8 mouse cellular contexts compared by ENCODE assay signal in the genomic region with DNA sequence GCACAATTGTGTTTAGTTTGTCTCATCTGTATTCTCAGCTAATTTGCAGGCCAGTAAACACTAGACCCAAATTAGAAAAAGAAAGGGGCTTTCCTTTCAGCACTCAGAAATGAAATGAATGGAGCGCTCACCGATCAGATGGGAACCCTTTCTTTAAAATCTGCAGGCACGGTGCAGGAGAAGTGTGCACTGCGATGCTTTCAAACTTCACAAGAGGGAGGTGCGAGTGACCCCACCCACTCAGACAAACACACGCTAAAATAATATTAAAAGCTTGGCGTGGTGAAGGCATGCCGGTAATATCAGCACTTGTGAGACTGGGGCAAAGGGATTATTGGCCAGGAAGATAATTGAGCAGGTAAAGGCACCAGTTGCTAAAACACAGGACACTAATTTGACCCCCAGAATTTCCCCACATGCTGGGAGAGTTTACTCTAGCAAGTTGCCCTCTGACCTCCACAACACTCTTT. TPM values are rescaled to one million over a fixed set of nuclear protein-coding genes. Genes with fewer than 3 reads are reported as not detected.
DNase-seq lines count a peak whose midpoint lies in the region; ATAC-seq and TF ChIP-seq lines count a peak whose summit lies in the region.

No protein-coding gene starts in this region.

- H3K9me3 ChIP-seq in CH12.LX (replicated peaks; ENCODE audit: low read length), result no peaks in the 10 kb centered on the region
- no peaks in the 10 kb centered on the region for H3K9me3 ChIP-seq in heart, embryonic 16.5 days (replicated peaks; ENCODE audit: control insufficient read depth, low read length)
- no peaks in the 10 kb centered on the region for H3K9me3 ChIP-seq in liver, postnatal 0 days (ENCODE audit: low read length)

- H3K36me3 ChIP-seq in CH12.LX (replicated peaks in 1 of 2; ENCODE audit: control insufficient read depth in 1 of 2, insufficient read depth in 1 of 2, low read length in 1 of 2), result peaks cover 2 to 9% of the 10 kb centered on the region in 2 experiments
- no peaks in the 10 kb centered on the region for H3K36me3 ChIP-seq in heart, embryonic 16.5 days (ENCODE audit: control insufficient read depth, insufficient read depth)
- H3K36me3 ChIP-seq in liver, postnatal 0 days (replicated peaks; ENCODE audit: insufficient read depth, low read length), result peaks cover 8% of the 10 kb centered on the region

- peaks cover 6 to 36% of the 10 kb centered on the region in 2 experiments for H3K4me1 ChIP-seq in CH12.LX (ENCODE audit: control insufficient read depth in 1 of 2, insufficient read depth in 2 of 2)
- peaks cover 13% of the 10 kb centered on the region; the same call in 1 of the 2 replicates for H3K4me1 ChIP-seq in heart, embryonic 16.5 days (ENCODE audit: control insufficient read depth, insufficient read depth, low read length)
- H3K4me1 ChIP-seq in liver, postnatal 0 days (ENCODE audit: insufficient read depth), result peaks cover 28% of the 10 kb centered on the region

- TF ChIP-seq EP300 in CH12.LX (IDR thresholded peaks at IDR 0.05; ENCODE audit: low read length), result no peak
- no peak for TF ChIP-seq EP300 in liver, postnatal 0 days (IDR thresholded peaks at IDR 0.05; ENCODE audit: low read depth)

- no peak for TF ChIP-seq RAD21 in CH12.LX (IDR thresholded peaks at IDR 0.05; ENCODE audit: low read depth, low read length)

- H3K27me3 ChIP-seq in CH12.LX (replicated peaks), result no peaks in the 10 kb centered on the region
- H3K27me3 ChIP-seq in heart, embryonic 16.5 days (ENCODE audit: control insufficient read depth, insufficient read depth, low read length), result peaks cover 12% of the 10 kb centered on the region
- H3K27me3 ChIP-seq in liver, postnatal 0 days (ENCODE audit: insufficient read depth, low read length), result no peaks in the 10 kb centered on the region

- H3K79me2 ChIP-seq in CH12.LX (replicated peaks; ENCODE audit: control insufficient read depth, extremely low read depth, insufficient read depth, poor library complexity, severe bottlenecking), result peaks cover 32% of the 10 kb centered on the region

- in situ Hi-C loops in CH12.LX (cut with MboI; ENCODE audit: low pct_ligation_motif_present, low pct_unique_long_range_greater_than_20kb, low sequenced_read_pairs), result no loop called here

- H3K4me2 ChIP-seq in CH12.LX (ENCODE audit: insufficient read depth, low read depth, poor library complexity, severe bottlenecking), result peak overlapping the region; percentile 99
- H3K4me2 ChIP-seq in heart, embryonic 16.5 days (ENCODE audit: low read depth, low read length), result peak overlapping the region; percentile 81
- peak overlapping the region; percentile 75 for H3K4me2 ChIP-seq in liver, postnatal 0 days (ENCODE audit: low read depth, low read length)

- WGBS in heart, embryonic 16.5 days, result 10% methylated on average over 8 of the region's 8 CpGs
- 9% methylated on average over 8 of the region's 8 CpGs for WGBS in liver, postnatal 0 days (ENCODE audit: insufficient replicate concordance)

- peak overlapping the region; percentile 85 to 98 (median 93) for H3K4me3 ChIP-seq in CH12.LX (replicated peaks in 1 of 3; ENCODE audit: low read depth in 2 of 3, low read length in 2 of 3, poor library complexity in 1 of 3)
- H3K4me3 ChIP-seq in heart, embryonic 16.5 days (ENCODE audit: low read length), result peak overlapping the region; percentile 84
- peak overlapping the region; percentile 75 for H3K4me3 ChIP-seq in liver, postnatal 0 days (ENCODE audit: low read depth, low read length)

- ATAC-seq in heart, embryonic 16.5 days (replicated peaks; ENCODE audit: extremely low read depth, insufficient read depth, low FRiP score), result no peak
- no peak for ATAC-seq in liver, postnatal 0 days

- no peak for TF ChIP-seq POLR2A in CH12.LX (IDR thresholded peaks at IDR 0.05; ENCODE audit: low read depth, low read length)

- peak; percentile 23 for DNase-seq in embryo, embryonic 9.5 days (ENCODE audit: extremely low spot score)
- no peak for DNase-seq in embryo, embryonic 10.5 days (ENCODE audit: low spot score)
- no peak for DNase-seq in CH12.LX (ENCODE audit: extremely low read depth)
- DNase-seq in liver, postnatal 0 days, result no peak
- no peak for DNase-seq in layer of hippocampus, adult 18-20 months (ENCODE audit: low spot score in 2 of 2)
- DNase-seq in cerebellum, adult 8-10 months, result no peak
- DNase-seq in retina, postnatal 1 day, result no peak

- H3K9ac ChIP-seq in CH12.LX (ENCODE audit: insufficient read depth, low read depth), result peak overlapping the region; percentile 95
- peak overlapping the region; percentile 83 for H3K9ac ChIP-seq in heart, embryonic 16.5 days (ENCODE audit: low read length)
- H3K9ac ChIP-seq in liver, postnatal 0 days (replicated peaks), result peak overlapping the region; percentile 90

- H3K27ac ChIP-seq in CH12.LX (ENCODE audit: insufficient read depth, low read depth), result peak overlapping the region; percentile 91; the same call in 1 of the 2 replicates
- H3K27ac ChIP-seq in heart, embryonic 16.5 days (ENCODE audit: low read length), result no peak overlapping the region
- H3K27ac ChIP-seq in liver, postnatal 0 days (ENCODE audit: low read depth), result peak overlapping the region; percentile 90

- no peak for TF ChIP-seq CTCF in CH12.LX (conservative IDR thresholded peaks at IDR 0.05 in 1 of 2, IDR thresholded peaks at IDR 0.05 in 1 of 2; ENCODE audit: low read depth in 2 of 2, low read length in 2 of 2)
- no peak for TF ChIP-seq CTCF in liver, postnatal 0 days (IDR thresholded peaks at IDR 0.05; ENCODE audit: low read depth)

- dilution Hi-C loops in CH12.LX (cut with MboI; ENCODE audit: extremely low pct_ligation_motif_present, extremely low pct_unique_long_range_greater_than_20kb, low sequenced_read_pairs), result no loop called here

TF ChIP-seq in CH12.LX, 34 proteins besides CTCF, POLR2A, EP300 and RAD21:
- no peak for TF ChIP-seq ELF1 (IDR thresholded peaks at IDR 0.05; ENCODE audit: low read depth, low read length)
- no peak for TF ChIP-seq MAX (IDR thresholded peaks at IDR 0.05; ENCODE audit: low read length)
- TF ChIP-seq POLR2AphosphoS2 (IDR thresholded peaks at IDR 0.05; ENCODE audit: low read depth, low read length), result no peak
- TF ChIP-seq BHLHE40 (IDR thresholded peaks at IDR 0.05; ENCODE audit: low read depth, low read length), result no peak
- no peak for TF ChIP-seq IRF4 (IDR thresholded peaks at IDR 0.05; ENCODE audit: low read depth, low read length)
- TF ChIP-seq JUN (IDR thresholded peaks at IDR 0.05; ENCODE audit: insufficient read depth, low read depth, low read length), result no peak
- 0 out of 2 replicates have a peak, but pooled peaks have one; percentile 1 for TF ChIP-seq SIN3A (IDR thresholded peaks at IDR 0.05; ENCODE audit: low read length)
- TF ChIP-seq TCF12 (IDR thresholded peaks at IDR 0.05; ENCODE audit: low read depth, low read length), result no peak
- TF ChIP-seq RCOR1 (conservative IDR thresholded peaks at IDR 0.05; ENCODE audit: low read depth, low read length), result no peak
- no peak for TF ChIP-seq MAFK (IDR thresholded peaks at IDR 0.05; ENCODE audit: insufficient replicate concordance, low read length)
- no peak for TF ChIP-seq ZMIZ1 (IDR thresholded peaks at IDR 0.05; ENCODE audit: low read depth, low read length)
- TF ChIP-seq USF2 (conservative IDR thresholded peaks at IDR 0.05; ENCODE audit: low read depth, low read length), result no peak
- no peak for TF ChIP-seq ZC3H11A (IDR thresholded peaks at IDR 0.05; ENCODE audit: low read depth, low read length)
- TF ChIP-seq HCFC1 (IDR thresholded peaks at IDR 0.05; ENCODE audit: low read depth, low read length), result no peak
- no peak for TF ChIP-seq ETS1 (conservative IDR thresholded peaks at IDR 0.05; ENCODE audit: low read depth, low read length)
- TF ChIP-seq ZKSCAN1 (IDR thresholded peaks at IDR 0.05; ENCODE audit: borderline replicate concordance, low read depth, low read length), result no peak
- TF ChIP-seq UBTF (IDR thresholded peaks at IDR 0.05; ENCODE audit: low read depth, low read length), result no peak
- 0 out of 2 replicates have a peak, but pooled peaks have one; percentile 67 for TF ChIP-seq CHD1 (IDR thresholded peaks at IDR 0.05; ENCODE audit: low read depth, low read length)

RNA-seq across cellular contexts. Expression of a gene that starts 1.0 kb away (rescaled TPM):
- total RNA-seq in CH12.LX (2012; rRNA removed), result 67.2 and 68.7 TPM in 2 replicates
- total RNA-seq in CH12.LX (2014; rRNA removed), result 49.8 and 51.8 TPM in 2 replicates
- polyA plus RNA-seq in CH12.LX (2012; ENCODE audit: insufficient read length, low read depth), result 50.1 and 58.1 TPM in 2 replicates
- 8.9 and 12.4 TPM in 2 replicates for polyA plus RNA-seq in heart, embryonic 16.5 days (2015; fragmentation: Nextera tagmentation; extraction: Ambion mirVana)
- polyA plus RNA-seq in liver, postnatal 0 days (2015; fragmentation: Nextera tagmentation; extraction: Ambion mirVana), result 14.7 and 16.6 TPM in 2 replicates
- 1 to 10 TPM; 5.1 to 7.1 TPM for total RNA-seq in layer of hippocampus, adult 18-20 months (2021)

RNA-seq across cellular contexts. Expression of a gene that starts 25.9 kb away (rescaled TPM):
- total RNA-seq in CH12.LX (2012; rRNA removed) (1.4 and 1.7 TPM in 2 replicates), CH12.LX (2014; rRNA removed) (1.8 TPM in 2 replicates)
- 2.3 TPM in 2 replicates for polyA plus RNA-seq in CH12.LX (2012; ENCODE audit: insufficient read length, low read depth)
- 2.6 and 2.8 TPM in 2 replicates for polyA plus RNA-seq in heart, embryonic 16.5 days (2015; fragmentation: Nextera tagmentation; extraction: Ambion mirVana)
- polyA plus RNA-seq in liver, postnatal 0 days (2015; fragmentation: Nextera tagmentation; extraction: Ambion mirVana), result 0.11 and 0.16 TPM in 2 replicates
- 10 to 100 TPM; 12.0 to 12.7 TPM for total RNA-seq in layer of hippocampus, adult 18-20 months (2021)

RNA-seq across cellular contexts. Expression of a gene that starts 56.3 kb away (rescaled TPM):
- total RNA-seq in CH12.LX (2012; rRNA removed) (2.3 and 3.1 TPM in 2 replicates), CH12.LX (2014; rRNA removed) (2.8 and 2.9 TPM in 2 replicates)
- 5.1 and 6.3 TPM in 2 replicates for polyA plus RNA-seq in CH12.LX (2012; ENCODE audit: insufficient read length, low read depth)
- polyA plus RNA-seq in heart, embryonic 16.5 days (2015; fragmentation: Nextera tagmentation; extraction: Ambion mirVana), result 5.2 TPM in 2 replicates
- polyA plus RNA-seq in liver, postnatal 0 days (2015; fragmentation: Nextera tagmentation; extraction: Ambion mirVana), result 0.59 and 0.61 TPM in 2 replicates
- total RNA-seq in layer of hippocampus, adult 18-20 months (2021), result 1 to 10 TPM; 4.5 to 4.6 TPM
